ENCODE assay signal across 9 mouse cellular contexts in genomic region chr12:21463448-21463891, GRCm38 (mm10). TPM values are rescaled to one million over a fixed set of nuclear protein-coding genes. Genes with fewer than 3 reads are reported as not detected.
DNase-seq lines count a peak whose midpoint lies in the region; ATAC-seq lines count a peak whose summit lies in the region.
"Had no signal": no experiment of that assay in that cellular context is flagged by ENCODE, and none has a peak within 500 bp of the region (broad histone marks: within the 10 kb centered on the region; RNA-seq: fewer than 3 reads in every experiment).

No protein-coding gene starts in this region.

- H3K9ac ChIP-seq in heart, embryonic 12.5 days: no peak overlapping the region
- H3K9ac ChIP-seq in hindbrain, embryonic 14.5 days: no peak overlapping the region
- H3K9ac ChIP-seq: lung, embryonic 14.5 days had no signal

- H3K4me1 ChIP-seq in heart, embryonic 12.5 days (replicated peaks): no peaks in the 10 kb centered on the region
- H3K4me1 ChIP-seq in hindbrain, embryonic 14.5 days (replicated peaks; ENCODE audit: control insufficient read depth, insufficient read depth, low read length): no peaks in the 10 kb centered on the region

- H3K36me3 ChIP-seq in heart, embryonic 12.5 days: no peaks in the 10 kb centered on the region
- H3K36me3 ChIP-seq in hindbrain, embryonic 14.5 days (replicated peaks; ENCODE audit: control insufficient read depth, insufficient read depth): no peaks in the 10 kb centered on the region

- 60% methylated on average over 5 of the region's 5 CpGs for WGBS in heart, embryonic 12.5 days
- 30% methylated on average over 5 of the region's 5 CpGs for WGBS in hindbrain, embryonic 14.5 days

- H3K27ac ChIP-seq in heart, embryonic 12.5 days (ENCODE audit: poor library complexity, severe bottlenecking): no peak overlapping the region
- no peak overlapping the region for H3K27ac ChIP-seq in hindbrain, embryonic 14.5 days

- peak; percentile 96 for DNase-seq in heart, adult 11 months
- DNase-seq in spleen, postnatal 36 days (ENCODE audit: low spot score in 2 of 2): peak; percentile 39 to 43
- no peak for DNase-seq in spleen, postnatal 14 days (ENCODE audit: low spot score in 2 of 2)
- DNase-seq in hindbrain, embryonic 14.5 days (ENCODE audit: low spot score): peak; percentile 35
- no peak for DNase-seq in lung, postnatal 14 days
- DNase-seq in lung, postnatal 36 days: no peak
- DNase-seq: kidney, postnatal 36 days; lung, embryonic 14.5 days had no signal

- no peaks in the 10 kb centered on the region for H3K9me3 ChIP-seq in heart, embryonic 12.5 days (replicated peaks)
- H3K9me3 ChIP-seq in hindbrain, embryonic 14.5 days (ENCODE audit: control insufficient read depth, low read length): no peaks in the 10 kb centered on the region

- H3K4me3 ChIP-seq in heart, embryonic 12.5 days: no peak overlapping the region
- no peak overlapping the region for H3K4me3 ChIP-seq in hindbrain, embryonic 14.5 days (replicated peaks; ENCODE audit: low read length)

- no peaks in the 10 kb centered on the region for H3K27me3 ChIP-seq in heart, embryonic 12.5 days (replicated peaks)
- no peaks in the 10 kb centered on the region for H3K27me3 ChIP-seq in hindbrain, embryonic 14.5 days (ENCODE audit: control insufficient read depth, insufficient read depth, low read length)

- no peak for ATAC-seq in heart, embryonic 12.5 days (ENCODE audit: insufficient number of reproducible peaks, low FRiP score)
- peak; percentile 31; the same call in 1 of the 2 replicates for ATAC-seq in hindbrain, embryonic 14.5 days (ENCODE audit: low FRiP score)

- H3K4me2 ChIP-seq in heart, embryonic 12.5 days: no peak overlapping the region
- no peak overlapping the region for H3K4me2 ChIP-seq in hindbrain, embryonic 14.5 days (replicated peaks)
- H3K4me2 ChIP-seq: lung, embryonic 14.5 days had no signal

RNA-seq across cellular contexts. Expression of gene Ywhaq, which starts 46.0 kb away (rescaled TPM):
- polyA plus RNA-seq in heart, embryonic 12.5 days (2016; fragmentation: Nextera tagmentation; extraction: Ambion mirVana): 558 and 566 TPM in 2 replicates
- polyA plus RNA-seq in hindbrain, embryonic 14.5 days (2014; fragmentation: Nextera tagmentation; extraction: Ambion mirVana): 1,230 and 1,233 TPM in 2 replicates

Comparison
In these comparisons a context has a peak if more than half of its experiments do, and no peak if none do; other contexts are left out.
1. DNase-seq: peak in heart, adult 11 months (single experiment), spleen, postnatal 36 days (2 of 2) and hindbrain, embryonic 14.5 days (single experiment); none in spleen, postnatal 14 days (0 of 2), lung, postnatal 14 days (single experiment) and lung, postnatal 36 days (single experiment).